Mouse (Mus musculus) G1E (cell line): ENCODE results near the gene Decr2. TPM values are rescaled to one million over a fixed set of nuclear protein-coding genes. Genes with fewer than 3 reads are reported as not detected.
A peak's percentile ranks its signal among the peaks of the same experiment; 100 is the strongest.
"Not testable (repeated sequence)": the region's sequence is repeated elsewhere in the genome, so short reads cannot be mapped to it uniquely, and the experiment has no call there.

Source experiments
- ATAC-seq: 2 replicates; pipeline ENCODE4 v1.8.0; 2016; ENCODE audit warnings: mild to moderate bottlenecking; ENCODE audit not compliant: insufficient number of reproducible peaks, poor library complexity, low FRiP score, severe bottlenecking; ENCODE audit errors: extremely low read depth
- DNase-seq: peaks from one replicate; pipeline ENCODE4 v3.0.0; 2012; ENCODE audit warnings: low spot score
- H3K27me3 ChIP-seq: 2 replicates; pipeline ENCODE4 v1.6.1; 2012; ENCODE audit warnings: mild to moderate bottlenecking, low read length, inconsistent platforms; ENCODE audit not compliant: insufficient read depth
- H3K36me3 ChIP-seq: replicated peaks from 2 replicates; pipeline ENCODE3; 2012; ENCODE audit warnings: mild to moderate bottlenecking, inconsistent platforms
- H3K4me1 ChIP-seq: 2 replicates; pipeline ENCODE4 v1.6.1; 2012; ENCODE audit warnings: low read depth, low read length, inconsistent platforms, mixed read lengths; ENCODE audit not compliant: insufficient read depth
- H3K4me3 ChIP-seq: 2 replicates; pipeline ENCODE4 v1.5.1; 2012; ENCODE audit warnings: low read depth, mild to moderate bottlenecking, inconsistent platforms, low read length, moderate library complexity, mixed read lengths
- H3K9me3 ChIP-seq: replicated peaks from 2 replicates; pipeline ENCODE4 v1.6.1; 2012; ENCODE audit warnings: inconsistent platforms
- CTCF ChIP-seq: IDR thresholded peaks from 2 replicates; pipeline ENCODE4 v1.5.1; 2012; ENCODE audit warnings: low read depth, low read length, inconsistent platforms, mixed read lengths
- GATA1 ChIP-seq: IDR thresholded peaks from 2 replicates; pipeline ENCODE4 v1.6.1; 2012; ENCODE audit warnings: borderline replicate concordance, low read length, inconsistent platforms, mixed read lengths
- GATA2 ChIP-seq: IDR thresholded peaks from 2 replicates; pipeline ENCODE4 v1.6.1; 2012; ENCODE audit warnings: low read depth, low read length, inconsistent platforms, borderline replicate concordance
- POLR2AphosphoS5 ChIP-seq: IDR thresholded peaks from 2 replicates; pipeline ENCODE4 v1.6.1; 2012; ENCODE audit warnings: low read depth, low read length, inconsistent platforms; ENCODE audit not compliant: insufficient replicate concordance
- TAL1 ChIP-seq: conservative IDR thresholded peaks from 2 replicates; pipeline ENCODE4 v1.6.1; 2012; ENCODE audit warnings: low read depth, low read length, inconsistent platforms, mixed read lengths
- polyA plus RNA-seq: library from polyadenylated mRNA; stranded (reverse); fragments of >175 nt; gene quantifications from 2 replicates; pipeline ENCODE4 v1.2.3, GENCODE M21; 2012
- total RNA-seq, 2 experiments: library from RNA; stranded (forward) in 1 of 2; stranded (reverse) in 1 of 2; fragments of 200-1000 nt in 1 of 2; fragments of >200 nt in 1 of 2; fragmentation: Nextera tagmentation in 1 of 2; gene quantifications; 2 replicates each; pipeline ENCODE4 v1.2.3; 2014 to 2017

Decr2 gene
- total and polyA plus RNA-seq, 3 experiments: 0.34 to 7.6 (median 6.4) TPM

GRCm38 (mm10) chr17:26119766-26120710 lies 29.9 kb upstream of the Decr2 start:
- ATAC-seq (0 out of 2 replicates have a peak, but pooled peaks have one; percentile 17), DNase-seq (peak; percentile 59)
- Histone ChIP-seq H3K27me3 (peaks cover 25% of the 10 kb centered on the region), H3K36me3 (peaks cover 23% of the 10 kb centered on the region), H3K4me1 (peaks cover 39% of the 10 kb centered on the region), H3K4me3 (peak overlapping the region; percentile 47; the same call in 1 of the 2 replicates), H3K9me3 (no peaks in the 10 kb centered on the region)
- TF ChIP-seq TAL1 (no peak), CTCF (peak; percentile 79)

DNA sequence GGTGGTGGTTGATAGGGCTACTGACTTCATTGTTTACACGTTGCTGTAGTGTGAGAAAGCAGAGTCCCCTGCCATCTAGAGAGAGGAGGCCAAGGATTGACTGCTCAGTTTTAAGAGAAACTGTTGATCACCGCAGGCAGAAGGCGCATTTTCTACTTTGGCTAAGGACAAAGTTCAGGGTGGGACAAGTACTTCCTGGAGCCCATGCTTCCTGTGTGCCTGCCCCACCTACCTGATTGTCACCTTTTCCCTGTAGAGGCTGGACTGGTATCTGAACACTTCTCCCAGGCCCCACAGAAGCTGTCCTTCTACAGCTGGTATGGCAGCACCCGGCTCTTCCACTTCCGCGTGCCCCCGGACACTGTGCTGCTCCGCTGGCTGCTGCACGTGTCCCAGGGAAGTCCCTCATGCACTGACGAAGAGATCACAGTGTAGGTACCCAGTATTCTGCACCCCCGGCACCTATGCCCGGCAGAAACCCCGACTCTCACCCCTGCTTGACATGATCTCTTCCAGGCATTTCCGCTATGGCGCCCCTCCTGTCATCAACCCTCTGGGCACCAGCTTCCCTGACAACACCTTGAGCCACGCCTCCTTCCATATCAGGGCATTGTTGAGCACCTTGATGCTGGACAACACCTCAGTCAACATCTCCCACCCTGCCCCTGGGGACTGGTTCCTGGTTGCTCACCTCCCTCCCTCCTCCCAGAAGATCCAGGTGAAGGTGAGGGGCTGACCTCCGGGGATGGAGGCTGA lies 26.5 kb upstream of the Decr2 start:
- DNase-seq: no peak
- Histone ChIP-seq H3K27me3 (peaks cover 43% of the 10 kb centered on the region), H3K4me1 (peaks cover 41% of the 10 kb centered on the region), H3K36me3 (peaks cover 8% of the 10 kb centered on the region), H3K9me3 (no peaks in the 10 kb centered on the region), H3K4me3 (no peak overlapping the region)
- ATAC-seq: no peak
- TF ChIP-seq TAL1 (no peak), CTCF (no peak), POLR2AphosphoS5 (no peak), GATA2 (no peak)

- Histone ChIP-seq H3K9me3 (no peaks in the 10 kb centered on the region), H3K27me3 (peaks cover 49% of the 10 kb centered on the region), H3K36me3 (peaks cover 8% of the 10 kb centered on the region), H3K4me1 (peaks cover 42% of the 10 kb centered on the region), H3K4me3 (no peak overlapping the region)
- TF ChIP-seq GATA2 (no peak), GATA1 (no peak), TAL1 (no peak), POLR2AphosphoS5 (no peak)
- DNase-seq (no peak), ATAC-seq (no peak)
These were observed 25.9 kb upstream of the Decr2 start for GRCm38 (mm10) chr17:26115956-26116487.

- TF ChIP-seq CTCF (no peak), POLR2AphosphoS5 (no peak), TAL1 (no peak), GATA1 (no peak), GATA2 (no peak)
- ATAC-seq (no peak), DNase-seq (no peak)
- Histone ChIP-seq H3K27me3 (peaks cover 56% of the 10 kb centered on the region), H3K4me3 (no peak overlapping the region), H3K36me3 (peaks cover 8% of the 10 kb centered on the region), H3K4me1 (peaks cover 43% of the 10 kb centered on the region), H3K9me3 (no peaks in the 10 kb centered on the region)
These were observed 25.2 kb upstream of the Decr2 start for GRCm38 (mm10) chr17:26115205-26115898.

DNA sequence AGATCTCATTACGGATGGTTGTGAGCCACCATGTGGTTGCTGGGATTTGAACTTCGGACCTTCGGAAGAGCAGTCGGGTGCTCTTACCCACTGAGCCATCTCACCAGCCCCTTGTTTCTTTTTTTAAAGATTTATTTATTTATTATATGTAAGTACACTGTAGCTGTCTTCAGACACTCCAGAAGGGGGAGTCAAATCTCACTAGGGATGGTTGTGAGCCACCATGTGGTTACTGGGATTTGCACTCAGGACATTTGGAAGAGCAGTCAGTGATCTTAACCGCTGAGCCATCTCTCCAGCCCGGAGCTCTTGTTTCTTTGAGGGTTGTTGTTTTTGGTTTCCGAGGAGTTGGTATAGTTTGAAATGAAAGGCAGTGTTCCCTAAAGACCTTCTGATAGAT lies 24.3 kb upstream of the Decr2 start:
- peaks cover 61% of the 10 kb centered on the region for H3K27me3 ChIP-seq
- H3K4me3 ChIP-seq, ATAC-seq, DNase-seq, H3K9me3 ChIP-seq, H3K36me3 ChIP-seq: not testable (repeated sequence)
- H3K4me1 ChIP-seq: peaks cover 35% of the 10 kb centered on the region

GRCm38 (mm10) chr17:26114061-26114460 lies 23.9 kb upstream of the Decr2 start:
- no peak for DNase-seq
- Histone ChIP-seq H3K9me3 (no peaks in the 10 kb centered on the region), H3K36me3 (peaks cover 8% of the 10 kb centered on the region), H3K27me3 (peaks cover 58% of the 10 kb centered on the region), H3K4me3 (peak overlapping the region; percentile 84), H3K4me1 (peaks cover 32% of the 10 kb centered on the region)
- no peak for ATAC-seq
- no peak for TF ChIP-seq POLR2AphosphoS5
- TF ChIP-seq TAL1: no peak
- no peak for TF ChIP-seq GATA1
- no peak for TF ChIP-seq GATA2
- no peak for TF ChIP-seq CTCF
